ENCODE assay signal across 20 mouse cellular contexts in the genomic region with DNA sequence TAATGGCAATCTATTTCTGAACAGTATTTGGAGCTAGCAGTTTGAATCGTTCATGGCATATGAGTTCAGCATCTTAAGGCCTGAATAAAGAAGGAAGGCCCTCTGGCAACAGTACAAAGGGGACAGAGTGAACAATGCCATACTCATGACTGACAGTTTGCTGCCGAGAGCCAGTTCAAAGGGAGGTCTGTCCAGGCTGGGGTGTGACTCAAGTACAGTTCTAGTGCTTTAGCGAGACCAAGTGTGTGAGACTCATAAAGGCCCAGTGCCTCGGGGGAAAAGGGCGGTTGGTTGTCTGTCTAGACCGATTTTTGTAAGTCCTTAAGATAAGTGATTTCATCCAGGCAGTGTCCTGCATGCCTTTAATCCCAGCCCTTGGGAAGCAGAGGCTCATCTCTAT. TPM values are rescaled to one million over a fixed set of nuclear protein-coding genes. Genes with fewer than 3 reads are reported as not detected.
DNase-seq lines count a peak whose midpoint lies in the region; ATAC-seq and TF ChIP-seq lines count a peak whose summit lies in the region.
"Had no signal": no experiment of that assay in that cellular context is flagged by ENCODE, and none has a peak within 500 bp of the region (broad histone marks: within the 10 kb centered on the region; RNA-seq: fewer than 3 reads in every experiment).

No protein-coding gene starts in this region.

- ATAC-seq in midbrain, embryonic 12.5 days (ENCODE audit: low FRiP score, low read depth), result 0 out of 2 replicates have a peak, but pooled peaks have one; percentile 52
- no peak for ATAC-seq in midbrain, embryonic 15.5 days (replicated peaks)
- ATAC-seq: inflammation-experienced regulatory T-cells, adult 6 months; Patski had no signal

- H3K36me3 ChIP-seq in midbrain, embryonic 12.5 days, result peaks cover 9% of the 10 kb centered on the region
- peaks cover 5% of the 10 kb centered on the region; the same call in 1 of the 2 replicates for H3K36me3 ChIP-seq in midbrain, embryonic 15.5 days (replicated peaks)

- 75% methylated on average over 6 of the region's 6 CpGs for WGBS in midbrain, embryonic 12.5 days
- 46% methylated on average over 6 of the region's 6 CpGs for WGBS in midbrain, embryonic 15.5 days

- no peaks in the 10 kb centered on the region for H3K9me3 ChIP-seq in midbrain, embryonic 12.5 days
- no peaks in the 10 kb centered on the region for H3K9me3 ChIP-seq in midbrain, embryonic 15.5 days
- H3K9me3 ChIP-seq: embryonic facial prominence, embryonic 10.5 days; limb, embryonic 10.5 days; megakaryocyte, embryonic 14.5 days had no signal

- TF ChIP-seq CTCF in gastrocnemius, adult 2 months (IDR thresholded peaks at IDR 0.05), result no peak

- H3K9ac ChIP-seq in midbrain, embryonic 12.5 days (replicated peaks), result no peak overlapping the region
- H3K9ac ChIP-seq in midbrain, embryonic 15.5 days, result no peak overlapping the region

- no peak overlapping the region for H3K4me3 ChIP-seq in midbrain, embryonic 12.5 days
- no peak overlapping the region for H3K4me3 ChIP-seq in midbrain, embryonic 15.5 days
- no peak overlapping the region for H3K4me3 ChIP-seq in gastrocnemius, adult 2 months
- H3K4me3 ChIP-seq: embryonic facial prominence, embryonic 10.5 days; limb, embryonic 10.5 days; megakaryocyte, embryonic 14.5 days had no signal

- intact Hi-C loops in gastrocnemius, adult 2 months (cut with DNase I), result no loop called here

- no peaks in the 10 kb centered on the region for H3K4me1 ChIP-seq in midbrain, embryonic 12.5 days
- no peaks in the 10 kb centered on the region for H3K4me1 ChIP-seq in midbrain, embryonic 15.5 days
- H3K4me1 ChIP-seq: embryonic facial prominence, embryonic 10.5 days; limb, embryonic 10.5 days had no signal

- H3K4me2 ChIP-seq in midbrain, embryonic 12.5 days (replicated peaks), result no peak overlapping the region
- H3K4me2 ChIP-seq in midbrain, embryonic 15.5 days, result no peak overlapping the region
- H3K4me2 ChIP-seq: liver, embryonic 11.5 days had no signal

- no peaks in the 10 kb centered on the region for H3K27me3 ChIP-seq in midbrain, embryonic 12.5 days
- H3K27me3 ChIP-seq in midbrain, embryonic 15.5 days (replicated peaks), result no peaks in the 10 kb centered on the region
- H3K27me3 ChIP-seq: megakaryocyte, embryonic 14.5 days; Patski had no signal

- H3K27ac ChIP-seq in midbrain, embryonic 12.5 days (replicated peaks), result no peak overlapping the region
- H3K27ac ChIP-seq in midbrain, embryonic 15.5 days, result no peak overlapping the region
- H3K27ac ChIP-seq in gastrocnemius, adult 2 months, result no peak overlapping the region
- H3K27ac ChIP-seq: embryonic facial prominence, embryonic 10.5 days; limb, embryonic 10.5 days had no signal

- peak; percentile 3 for DNase-seq in embryo, embryonic 11 days
- DNase-seq in embryo, embryonic 10.5 days (ENCODE audit: low spot score), result no peak
- peak; percentile 64 for DNase-seq in Muller cell, postnatal 12 days (ENCODE audit: inconsistent ontology term)
- DNase-seq in mesoderm, embryonic 11.5 days (ENCODE audit: low read depth, low spot score), result peak; percentile 13
- DNase-seq in gastrocnemius, adult 2 months, result no peak
- DNase-seq in thymus, postnatal 14 days, result no peak
- DNase-seq: adrenal gland, postnatal 25 days; cerebellum, adult 2 months; cerebellum, postnatal 36 days; gastrocnemius, postnatal 14 days; lung, adult 2 months; thymus, postnatal 25 days had no signal

RNA-seq across cellular contexts. Expression of a gene that starts 7.7 kb away (rescaled TPM):
- 40.5 and 43.0 TPM in 2 replicates for polyA plus RNA-seq in midbrain, embryonic 12.5 days (2016; fragmentation: Nextera tagmentation; extraction: Ambion mirVana)
- polyA plus RNA-seq in midbrain, embryonic 15.5 days (2015; fragmentation: Nextera tagmentation; extraction: Ambion mirVana), result 32.2 and 38.5 TPM in 2 replicates
- total RNA-seq in gastrocnemius, adult 2 months (2021), result 10 to 100 TPM; 11.6 to 17.4 TPM

RNA-seq across cellular contexts. Expression of a gene that starts 29.7 kb away (rescaled TPM):
- polyA plus RNA-seq in midbrain, embryonic 12.5 days (2016; fragmentation: Nextera tagmentation; extraction: Ambion mirVana), result 32.8 and 35.2 TPM in 2 replicates
- polyA plus RNA-seq in midbrain, embryonic 15.5 days (2015; fragmentation: Nextera tagmentation; extraction: Ambion mirVana), result 26.2 and 27.1 TPM in 2 replicates
- 10 to 100 TPM in 1 of 2 experiments, 1 to 10 TPM in 1; 5.3 to 11.1 TPM for total RNA-seq in gastrocnemius, adult 2 months (2021)

RNA-seq across cellular contexts. Expression of a gene that starts 30.2 kb away (rescaled TPM):
- polyA plus RNA-seq in midbrain, embryonic 12.5 days (2016; fragmentation: Nextera tagmentation; extraction: Ambion mirVana), result 26.9 and 28.2 TPM in 2 replicates
- 18.6 and 20.0 TPM in 2 replicates for polyA plus RNA-seq in midbrain, embryonic 15.5 days (2015; fragmentation: Nextera tagmentation; extraction: Ambion mirVana)
- total RNA-seq in gastrocnemius, adult 2 months (2021), result 10 to 100 TPM; 13.0 to 14.5 TPM

RNA-seq across cellular contexts. Expression of a gene that starts 39.2 kb away (rescaled TPM):
- polyA plus RNA-seq in midbrain, embryonic 12.5 days (2016; fragmentation: Nextera tagmentation; extraction: Ambion mirVana), result 5.2 and 5.4 TPM in 2 replicates
- polyA plus RNA-seq in midbrain, embryonic 15.5 days (2015; fragmentation: Nextera tagmentation; extraction: Ambion mirVana), result 8.7 and 11.9 TPM in 2 replicates
- total RNA-seq in gastrocnemius, adult 2 months (2021), result 10 to 100 TPM; 47.1 to 66.2 TPM

Comparison
In these comparisons a context has a peak if more than half of its experiments do, and no peak if none do; other contexts are left out.
1. DNase-seq: peak in embryo, embryonic 11 days (single experiment), Muller cell, postnatal 12 days (single experiment) and mesoderm, embryonic 11.5 days (single experiment); none in embryo, embryonic 10.5 days (single experiment), gastrocnemius, adult 2 months (single experiment) and thymus, postnatal 14 days (single experiment).